Mouse (Mus musculus): ENCODE data around the gene Jagn1. TPM values are rescaled to one million over a fixed set of nuclear protein-coding genes. Genes with fewer than 3 reads are reported as not detected.

Jagn1 gene
- 10 to 100 TPM; 45.0 to 50.6 TPM for total RNA-seq (2021)
- long read RNA-seq, experiment 1, transcript Jagn1-202 (2 exons, 1,147 nt) = minor isoform, 6 of 97 reads
- long read RNA-seq, experiment 1, transcript Jagn1-201 (2 exons, 1,201 nt) = major isoform, 76 of 97 reads
- long read RNA-seq, experiment 1, partial matches to known transcripts = 14 of 97 reads
- long read RNA-seq, experiment 1, other reads (novel, unspliced or antisense) = 1 of 97 reads
- long read RNA-seq, experiment 2, transcript Jagn1-201 (2 exons, 1,201 nt) = major isoform, 16 of 19 reads
- long read RNA-seq, experiment 2, partial matches to known transcripts = 0 of 19 reads
- long read RNA-seq, experiment 2, other reads (novel, unspliced or antisense) = 1 of 19 reads

- peak; percentile 92 to 95 for DNase-seq
These were observed at the start of gene Jagn1 for GRCm38 (mm10) chr6:113442442-113443090. Gene Jagn1 (plus strand): TSS chr6:113442569.

GRCm38 (mm10) chr6:113393951-113394350 lies 48.4 kb upstream of the Jagn1 start:
- no peak for DNase-seq

GRCm38 (mm10) chr6:113394811-113395210 lies 47.6 kb upstream of the Jagn1 start:
- DNase-seq = no peak

- no peak for DNase-seq
These were observed 46.9 kb upstream of the Jagn1 start for GRCm38 (mm10) chr6:113395501-113395900.

GRCm38 (mm10) chr6:113396270-113397030 lies 45.9 kb upstream of the Jagn1 start:
- DNase-seq = no peak

GRCm38 (mm10) chr6:113402094-113402493 lies 40.3 kb upstream of the Jagn1 start:
- DNase-seq = no peak

- no peak for DNase-seq
These were observed 37.5 kb upstream of the Jagn1 start for GRCm38 (mm10) chr6:113404649-113405448.

GRCm38 (mm10) chr6:113405483-113405882 lies 36.9 kb upstream of the Jagn1 start:
- no peak for DNase-seq

GRCm38 (mm10) chr6:113406683-113407082 lies 35.7 kb upstream of the Jagn1 start:
- no peak for DNase-seq

- no peak for DNase-seq
These were observed 32.4 kb upstream of the Jagn1 start for GRCm38 (mm10) chr6:113410001-113410400.

- no peak for DNase-seq
These were observed 26.0 kb upstream of the Jagn1 start for GRCm38 (mm10) chr6:113416416-113416815.

GRCm38 (mm10) chr6:113418441-113419198 lies 23.7 kb upstream of the Jagn1 start:
- peak; percentile 21 to 36 for DNase-seq

GRCm38 (mm10) chr6:113419199-113419587 lies 23.2 kb upstream of the Jagn1 start, which contains the start of gene Rpusd3:
Gene Rpusd3 (minus strand): TSS chr6:113419340.
- DNase-seq = peak; percentile 100

- DNase-seq = no peak
These were observed 19.4 kb upstream of the Jagn1 start for GRCm38 (mm10) chr6:113423000-113423399.

GRCm38 (mm10) chr6:113424187-113424586 lies 18.2 kb upstream of the Jagn1 start:
- DNase-seq = no peak

- no peak for DNase-seq
These were observed 15.7 kb upstream of the Jagn1 start for GRCm38 (mm10) chr6:113426696-113427095.

- peak in 1 of 2 experiments; percentile 45 for DNase-seq
These were observed 15.0 kb upstream of the Jagn1 start for GRCm38 (mm10) chr6:113427397-113427796.

GRCm38 (mm10) chr6:113428006-113428405 lies 14.4 kb upstream of the Jagn1 start:
- no peak for DNase-seq

GRCm38 (mm10) chr6:113429965-113430364 lies 12.4 kb upstream of the Jagn1 start:
- DNase-seq = no peak

- no peak for DNase-seq
These were observed 11.5 kb upstream of the Jagn1 start for GRCm38 (mm10) chr6:113430846-113431245.

- DNase-seq = no peak
These were observed 10.6 kb upstream of the Jagn1 start for GRCm38 (mm10) chr6:113431801-113432200.

Data from adrenal gland, postnatal 36 days (tissue).